Mouse (Mus musculus): ENCODE measurements around the gene Gm8024. TPM values are rescaled to one million over a fixed set of nuclear protein-coding genes. Genes with fewer than 3 reads are reported as not detected.
"Not testable (repeated sequence)": the region's sequence is repeated elsewhere in the genome, so short reads cannot be mapped to it uniquely, and the experiment has no call there.

Gene Gm8024
- not detected in 2 replicates for total RNA-seq (2015)
- not detected in 2 replicates for total RNA-seq (2017)

DNA sequence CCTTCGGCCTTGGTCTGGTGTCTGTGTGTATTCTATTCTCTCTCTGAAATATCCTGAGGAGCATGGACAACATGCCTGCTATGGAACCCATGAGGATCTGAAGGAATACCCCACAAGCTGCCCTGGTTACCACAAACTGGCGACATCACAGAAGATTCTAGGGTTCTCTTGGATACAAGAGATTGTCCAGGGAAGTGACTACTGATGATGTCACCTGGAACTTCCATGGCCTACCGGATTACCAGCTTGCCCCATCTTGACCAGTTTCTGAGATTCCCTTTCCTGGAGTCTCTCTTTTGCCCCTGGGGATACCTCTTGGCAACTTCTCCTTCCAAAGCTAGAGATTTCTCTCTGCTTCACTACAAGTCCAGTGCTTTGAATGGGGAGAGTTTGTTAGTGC, at the start of gene Gm8024:
Gm8024 (minus strand) TSS at position 101 of the 400 bp plus-strand sequence.
- ATAC-seq (replicated peaks; ENCODE audit: poor library complexity) = not testable (repeated sequence)

DNA sequence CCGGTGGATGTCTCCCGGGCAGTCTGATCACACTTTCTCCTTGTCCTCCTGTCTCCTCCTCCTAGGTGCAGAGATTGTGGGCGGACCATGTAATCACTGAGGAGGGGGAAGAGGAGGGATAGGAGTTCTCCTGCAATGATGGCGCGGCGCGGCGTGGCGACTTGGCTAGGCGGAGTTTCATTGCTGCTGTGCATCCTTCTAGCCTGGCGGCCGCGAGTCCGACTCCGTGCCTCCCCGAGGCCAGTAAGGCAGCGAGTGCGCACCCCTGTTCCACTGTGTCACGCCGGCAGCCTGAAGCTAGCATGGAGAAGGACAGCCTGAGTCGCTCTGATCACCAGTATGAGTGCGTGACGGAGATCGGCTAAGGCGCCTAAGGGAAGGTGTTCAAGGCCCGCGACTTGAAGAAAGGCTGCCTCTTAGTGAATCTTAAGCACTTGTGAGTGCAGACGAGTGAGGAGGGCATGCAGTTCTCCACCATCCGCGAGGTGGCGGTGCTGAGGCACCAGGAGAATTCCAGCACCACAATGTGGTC, 19.2 kb upstream of the Gm8024 start:
- ATAC-seq (replicated peaks; ENCODE audit: poor library complexity) = not testable (repeated sequence)

DNA sequence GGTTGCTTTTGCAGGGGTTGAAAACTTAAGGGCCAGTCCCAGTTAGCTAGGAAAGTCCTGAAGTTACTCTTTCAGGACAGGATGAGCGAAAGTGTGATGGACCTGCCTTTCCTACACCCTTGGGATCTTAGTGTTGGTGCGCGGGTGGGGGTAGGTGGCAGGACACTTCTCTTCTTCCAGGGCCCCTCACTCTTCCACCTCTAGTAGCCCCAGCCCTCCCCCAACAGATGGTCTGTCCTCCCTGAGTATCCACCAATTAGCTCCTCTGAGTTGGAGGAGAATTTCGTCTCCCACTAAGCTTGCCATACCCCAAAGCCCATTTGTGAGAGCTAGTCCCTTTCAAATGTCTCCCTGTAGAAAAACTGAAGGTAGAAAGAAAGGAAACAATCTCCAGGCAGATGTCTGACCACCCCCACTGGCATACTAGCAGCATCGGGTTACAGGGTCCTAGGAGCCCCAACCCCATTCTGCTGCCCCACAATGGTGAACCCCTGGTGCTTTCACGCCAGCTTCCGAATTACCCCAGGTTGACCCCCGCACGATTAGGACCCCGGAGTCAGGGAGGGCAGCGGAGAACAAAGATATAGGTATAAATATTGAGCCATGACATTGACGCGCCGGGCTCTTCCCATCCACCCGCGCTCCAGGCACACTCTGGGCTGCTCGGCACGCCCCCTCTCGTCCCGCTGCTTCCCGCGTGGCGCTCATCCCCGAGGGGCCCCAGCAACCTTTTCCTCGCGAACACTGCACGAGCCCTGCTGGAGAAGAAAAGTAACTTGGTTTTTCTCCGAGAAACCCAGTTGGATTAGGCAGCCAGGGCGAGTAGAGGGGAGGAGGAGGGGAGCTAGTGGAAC, 18.5 kb upstream of the Gm8024 start:
- ATAC-seq (replicated peaks; ENCODE audit: poor library complexity) = not testable (repeated sequence)

DNA sequence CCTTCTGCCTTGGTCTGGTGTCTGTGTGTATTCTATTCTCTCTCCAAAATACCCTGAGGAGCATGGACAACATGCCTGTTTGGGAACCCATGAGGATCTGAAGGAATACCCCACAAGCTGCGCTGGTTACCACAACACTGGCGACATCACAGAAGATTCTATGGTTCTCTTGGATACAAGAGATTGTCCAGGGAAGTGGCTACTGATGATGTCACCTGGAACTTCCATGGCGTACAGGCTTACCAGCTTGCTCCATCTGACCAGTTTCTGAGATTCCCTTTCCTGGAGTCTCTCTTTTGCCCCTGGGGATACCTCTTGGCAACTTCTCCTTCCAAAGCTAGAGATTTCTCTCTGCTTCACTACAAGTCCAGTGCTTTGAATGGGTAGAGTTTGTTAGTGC, 21.8 kb downstream of the Gm8024 start, which contains the start of gene Gm8020:
Gm8020 (minus strand) TSS at position 101 of the 400 bp plus-strand sequence.
- not testable (repeated sequence) for ATAC-seq (replicated peaks; ENCODE audit: poor library complexity)

Other genes starting within 250 kb of the Gm8024 start
- not detected in 2 replicates for gene Gm9611, start 226.9 kb downstream of the Gm8024 start, total RNA-seq (2015)
- not detected in 2 replicates for gene Gm9611, start 226.9 kb downstream of the Gm8024 start, total RNA-seq (2017)
- not detected in 2 replicates for gene Gm7995, start 214.1 kb downstream of the Gm8024 start, total RNA-seq (2015)
- gene Gm7995, start 214.1 kb downstream of the Gm8024 start, total RNA-seq (2017) = not detected in 2 replicates
- not detected in 2 replicates for gene Gm8005, start 84.6 kb downstream of the Gm8024 start, total RNA-seq (2015)
- gene Gm8005, start 84.6 kb downstream of the Gm8024 start, total RNA-seq (2017) = not detected in 2 replicates
- not detected in 2 replicates for gene Gm8011, start 60.4 kb downstream of the Gm8024 start, total RNA-seq (2015)
- gene Gm8011, start 60.4 kb downstream of the Gm8024 start, total RNA-seq (2017) = not detected in 2 replicates
- gene Gm8020, start 21.9 kb downstream of the Gm8024 start, total RNA-seq (2015) = not detected in 2 replicates
- gene Gm8020, start 21.9 kb downstream of the Gm8024 start, total RNA-seq (2017) = not detected in 2 replicates
- not detected in 2 replicates for gene Gm17124, start 75.6 kb upstream of the Gm8024 start, total RNA-seq (2015)
- gene Gm17124, start 75.6 kb upstream of the Gm8024 start, total RNA-seq (2017) = not detected in 2 replicates
- gene Gm3633, start 117.6 kb upstream of the Gm8024 start, total RNA-seq (2015) = not detected in 2 replicates
- not detected in 2 replicates for gene Gm3633, start 117.6 kb upstream of the Gm8024 start, total RNA-seq (2017)
- gene Gm10378, start 131.7 kb upstream of the Gm8024 start, total RNA-seq (2015) = not detected in 2 replicates
- gene Gm10378, start 131.7 kb upstream of the Gm8024 start, total RNA-seq (2017) = not detected in 2 replicates
- gene Gm3015, start 244.5 kb upstream of the Gm8024 start, total RNA-seq (2015) = not detected in 2 replicates
- not detected in 2 replicates for gene Gm3015, start 244.5 kb upstream of the Gm8024 start, total RNA-seq (2017)